Mouse (Mus musculus) gastrocnemius, adult 2 months (tissue): ENCODE data around the gene Farp1. TPM values are rescaled to one million over a fixed set of nuclear protein-coding genes. Genes with fewer than 3 reads are reported as not detected.
"Not testable (repeated sequence)": the region's sequence is repeated elsewhere in the genome, so short reads cannot be mapped to it uniquely, and the experiment has no call there.

Experiments used
- DNase-seq: peaks from one replicate; pipeline ENCODE4 v3.0.0; 2022
- H3K27ac ChIP-seq: fragments of 200-600 bp; 2 replicates; pipeline ENCODE4 v1.8.1; 2022; ENCODE audit warnings: mild to moderate bottlenecking
- H3K4me3 ChIP-seq: fragments of 200-600 bp; 2 replicates; pipeline ENCODE4 v1.8.1; 2022; ENCODE audit warnings: mild to moderate bottlenecking, moderate library complexity
- CTCF ChIP-seq: fragments of 200-600 bp; IDR thresholded peaks from 2 replicates; pipeline ENCODE4 v1.8.1; 2022; ENCODE audit warnings: antibody characterized with exemption, mild to moderate bottlenecking, moderate library complexity
- intact Hi-C: fragments of 180-260 bp; cut with DNase I; formaldehyde crosslinking; loops from one replicate; pipeline ENCODE4 v1.15.1; 2025
- total RNA-seq, 2 experiments: library from RNA; stranded (reverse); gene quantifications; 2 replicates each; pipeline ENCODE4 v1.2.3; 2021

Farp1 gene
- total RNA-seq, 2 experiments from 2014 or later, result 5.7 to 6.2 TPM

GRCm38 (mm10) chr14:121036612-121037221 is 1.7 kb downstream of the Farp1 start:
- peak overlapping the region; percentile 86 for H3K27ac ChIP-seq
- DNase-seq, result peak; percentile 42
- intact Hi-C loops, result loop anchor here (5.0 kb wide), 1 partner anchor 204 kb away; no protein-coding TSS in a partner anchor
- no peak for TF ChIP-seq CTCF
- peak overlapping the region; percentile 95 for H3K4me3 ChIP-seq

- intact Hi-C loops, result loop anchor here (5.0 kb wide), 1 partner anchor 205 kb away; no protein-coding TSS in a partner anchor
- H3K4me3 ChIP-seq, result peak overlapping the region; percentile 95
- no peak for TF ChIP-seq CTCF
- DNase-seq, result no peak
- H3K27ac ChIP-seq, result peak overlapping the region; percentile 86; the same call in 1 of the 2 replicates
Observed at GRCm38 (mm10) chr14:121037276-121037675, 2.3 kb downstream of the Farp1 start.

GRCm38 (mm10) chr14:121038676-121039075 is 3.7 kb downstream of the Farp1 start:
- no peak for DNase-seq
- Histone ChIP-seq H3K27ac (no peak overlapping the region), H3K4me3 (no peak overlapping the region)
- TF ChIP-seq CTCF, result no peak
- intact Hi-C loops, result loop anchor here (5.0 kb wide), 1 partner anchor 206 kb away; no protein-coding TSS in a partner anchor

- no peak overlapping the region for H3K27ac ChIP-seq
- no peak for DNase-seq
- TF ChIP-seq CTCF, result no peak
- intact Hi-C loops, result no loop called here
- H3K4me3 ChIP-seq, result no peak overlapping the region
Observed at GRCm38 (mm10) chr14:121044145-121044544, 9.1 kb downstream of the Farp1 start.

- intact Hi-C loops, result no loop called here
- H3K4me3 ChIP-seq, result no peak overlapping the region
- TF ChIP-seq CTCF, result no peak
- H3K27ac ChIP-seq, result no peak overlapping the region
- no peak for DNase-seq
Observed at GRCm38 (mm10) chr14:121046313-121046961, 11.4 kb downstream of the Farp1 start.

- TF ChIP-seq CTCF, result no peak
- intact Hi-C loops, result no loop called here
- Histone ChIP-seq H3K27ac (no peak overlapping the region), H3K4me3 (no peak overlapping the region)
- no peak for DNase-seq
Observed at GRCm38 (mm10) chr14:121047780-121048179, 12.8 kb downstream of the Farp1 start.

- intact Hi-C loops, result not testable (repeated sequence)
- peak; percentile 35 for DNase-seq
Observed at GRCm38 (mm10) chr14:121051002-121051401, 16.0 kb downstream of the Farp1 start.

GRCm38 (mm10) chr14:121053020-121053518 is 18.1 kb downstream of the Farp1 start:
- peak overlapping the region; percentile 33 for H3K4me3 ChIP-seq

More at GRCm38 (mm10) chr14:121051002-121051401, 16.0 kb downstream of the Farp1 start:
- peak overlapping the region; percentile 7; the same call in 1 of the 2 replicates for H3K27ac ChIP-seq
- H3K4me3 ChIP-seq, result not testable (repeated sequence)

GRCm38 (mm10) chr14:121054062-121054461 is 19.1 kb downstream of the Farp1 start:
- Histone ChIP-seq H3K4me3 (no peak overlapping the region), H3K27ac (peak overlapping the region; percentile 71; the same call in 1 of the 2 replicates)
- intact Hi-C loops, result no loop called here
- DNase-seq, result no peak
- no peak for TF ChIP-seq CTCF

More at GRCm38 (mm10) chr14:121053020-121053518, 18.1 kb downstream of the Farp1 start:
- H3K27ac ChIP-seq, result peak overlapping the region; percentile 71
- TF ChIP-seq CTCF, result no peak
- intact Hi-C loops, result no loop called here
- no peak for DNase-seq

- intact Hi-C loops, result no loop called here
- Histone ChIP-seq H3K27ac (no peak overlapping the region), H3K4me3 (no peak overlapping the region)
- no peak for TF ChIP-seq CTCF
- no peak for DNase-seq
Observed at GRCm38 (mm10) chr14:121057750-121058149, 22.8 kb downstream of the Farp1 start.

GRCm38 (mm10) chr14:121058481-121058880 is 23.5 kb downstream of the Farp1 start:
- no peak for TF ChIP-seq CTCF
- DNase-seq, result no peak
- Histone ChIP-seq H3K27ac (peak overlapping the region; percentile 56; the same call in 1 of the 2 replicates), H3K4me3 (no peak overlapping the region)
- intact Hi-C loops, result no loop called here

- TF ChIP-seq CTCF, result no peak
- Histone ChIP-seq H3K4me3 (0 out of 2 replicates have a peak overlapping the region, but pooled peaks have one; percentile 25), H3K27ac (peak overlapping the region; percentile 56)
- DNase-seq, result peak; percentile 80
- intact Hi-C loops, result no loop called here
Observed at GRCm38 (mm10) chr14:121059266-121059665, 24.3 kb downstream of the Farp1 start.

GRCm38 (mm10) chr14:121060484-121060883 is 25.5 kb downstream of the Farp1 start:
- intact Hi-C loops, result no loop called here
- no peak for DNase-seq
- Histone ChIP-seq H3K27ac (no peak overlapping the region), H3K4me3 (no peak overlapping the region)
- TF ChIP-seq CTCF, result no peak
